Mouse (Mus musculus): ENCODE measurements around the gene Frmd3. TPM values are rescaled to one million over a fixed set of nuclear protein-coding genes. Genes with fewer than 3 reads are reported as not detected.
"Not testable (repeated sequence)": the region's sequence is repeated elsewhere in the genome, so short reads cannot be mapped to it uniquely, and the experiment has no call there.

The Frmd3 gene
- 0.21 and 0.44 TPM in 2 replicates for polyA plus RNA-seq (2012; rRNA removed)

- WGBS, result 2% methylated on average over 56 of the region's 56 CpGs
- DNase-seq (ENCODE audit: low read depth, low spot score), result no peak
Observed at GRCm38 (mm10) chr4:74013211-74014047, at the start of gene Frmd3. Gene Frmd3 (plus strand): TSS chr4:74013442.

GRCm38 (mm10) chr4:73980454-73980853 is 32.8 kb upstream of the Frmd3 start:
- DNase-seq (ENCODE audit: low read depth, low spot score), result no peak
- 83% methylated on average over 3 of the region's 3 CpGs for WGBS

- 66% methylated on average over 3 of the region's 3 CpGs for WGBS
- no peak for DNase-seq (ENCODE audit: low read depth, low spot score)
Observed at GRCm38 (mm10) chr4:74012277-74012676, 965 bp upstream of the Frmd3 start.

GRCm38 (mm10) chr4:74012700-74013099 is 542 bp upstream of the Frmd3 start:
- DNase-seq (ENCODE audit: low read depth, low spot score), result no peak
- WGBS, result 48% methylated on average over 4 of the region's 4 CpGs

- no peak for DNase-seq (ENCODE audit: low read depth, low spot score)
- WGBS, result 23% methylated on average over 11 of the region's 11 CpGs
Observed at GRCm38 (mm10) chr4:74014048-74014500, 832 bp downstream of the Frmd3 start.

GRCm38 (mm10) chr4:74020084-74020483 is 6.8 kb downstream of the Frmd3 start:
- WGBS, result 71% methylated on average over 2 of the region's 2 CpGs
- no peak for DNase-seq (ENCODE audit: low read depth, low spot score)

- no peak for DNase-seq (ENCODE audit: low read depth, low spot score)
Observed at GRCm38 (mm10) chr4:74043226-74043625, 30.0 kb downstream of the Frmd3 start.

GRCm38 (mm10) chr4:74051692-74052091 is 38.5 kb downstream of the Frmd3 start:
- 62% methylated on average over 1 of the region's 1 CpGs for WGBS
- no peak for DNase-seq (ENCODE audit: low read depth, low spot score)

- WGBS, result 15% methylated on average over 2 of the region's 2 CpGs
Observed at GRCm38 (mm10) chr4:74076727-74077126, 63.5 kb downstream of the Frmd3 start.

GRCm38 (mm10) chr4:74110816-74111215 is 97.6 kb downstream of the Frmd3 start:
- 77% methylated on average over 3 of the region's 3 CpGs for WGBS
- DNase-seq (ENCODE audit: low read depth, low spot score), result no peak

More at GRCm38 (mm10) chr4:74076727-74077126, 63.5 kb downstream of the Frmd3 start:
- no peak for DNase-seq (ENCODE audit: low read depth, low spot score)

- DNase-seq (ENCODE audit: low read depth, low spot score), result no peak
Observed at GRCm38 (mm10) chr4:74191528-74191927, 178.3 kb downstream of the Frmd3 start.

- DNase-seq (ENCODE audit: low read depth, low spot score), result no peak
Observed at GRCm38 (mm10) chr4:74201281-74201811, 188.1 kb downstream of the Frmd3 start.

GRCm38 (mm10) chr4:74221780-74222179 is 208.5 kb downstream of the Frmd3 start:
- WGBS, result 93% methylated on average over 1 of the region's 1 CpGs
- DNase-seq (ENCODE audit: low read depth, low spot score), result not testable (repeated sequence)

- WGBS, result 34% methylated on average over 3 of the region's 3 CpGs
- DNase-seq (ENCODE audit: low read depth, low spot score), result no peak
Observed at GRCm38 (mm10) chr4:74222360-74222759, 209.1 kb downstream of the Frmd3 start.

GRCm38 (mm10) chr4:74224210-74224609 is 211.0 kb downstream of the Frmd3 start:
- no peak for DNase-seq (ENCODE audit: low read depth, low spot score)
- 55% methylated on average over 2 of the region's 2 CpGs for WGBS

- 84% methylated on average over 4 of the region's 4 CpGs for WGBS
- no peak for DNase-seq (ENCODE audit: low read depth, low spot score)
Observed at GRCm38 (mm10) chr4:74230994-74231393, 217.8 kb downstream of the Frmd3 start.

GRCm38 (mm10) chr4:74231405-74231804 is 218.2 kb downstream of the Frmd3 start:
- WGBS, result 38% methylated on average over 5 of the region's 5 CpGs
- DNase-seq (ENCODE audit: low read depth, low spot score), result peak; percentile 57

GRCm38 (mm10) chr4:74233534-74233933 is 220.3 kb downstream of the Frmd3 start:
- DNase-seq (ENCODE audit: low read depth, low spot score), result no peak
- WGBS, result 68% methylated on average over 3 of the region's 3 CpGs

- 96% methylated on average over 1 of the region's 1 CpGs for WGBS
- no peak for DNase-seq (ENCODE audit: low read depth, low spot score)
Observed at GRCm38 (mm10) chr4:74242176-74242575, 228.9 kb downstream of the Frmd3 start, which contains the start of gene Kdm4c. Gene Kdm4c (plus strand): TSS chr4:74242497.
